Mouse (Mus musculus): ENCODE measurements around the gene Tut1.

The Tut1 gene

GRCm38 (mm10) chr19:8953135-8954039, at the start of gene Tut1:
TSS of gene Tut1 (plus strand) at chr19:8953847.
- peak; percentile 99 for DNase-seq (ENCODE audit: low read depth, low spot score)

GRCm38 (mm10) chr19:8908531-8908930, 45.1 kb upstream of the Tut1 start:
- no peak for DNase-seq (ENCODE audit: low read depth, low spot score)

- DNase-seq (ENCODE audit: low read depth, low spot score), result peak; percentile 70
Measured at GRCm38 (mm10) chr19:8911810-8912209, 41.8 kb upstream of the Tut1 start.

GRCm38 (mm10) chr19:8914212-8914611, 39.4 kb upstream of the Tut1 start:
- peak; percentile 76 for DNase-seq (ENCODE audit: low read depth, low spot score)

GRCm38 (mm10) chr19:8919000-8919399, 34.6 kb upstream of the Tut1 start:
- DNase-seq (ENCODE audit: low read depth, low spot score), result no peak

- no peak for DNase-seq (ENCODE audit: low read depth, low spot score)
Measured at GRCm38 (mm10) chr19:8919684-8920072, 34.0 kb upstream of the Tut1 start.

- peak; percentile 98 for DNase-seq (ENCODE audit: low read depth, low spot score)
Measured at GRCm38 (mm10) chr19:8920073-8920736, 33.4 kb upstream of the Tut1 start, which contains the start of gene B3gat3. TSS of gene B3gat3 (plus strand) at chr19:8920374.

- peak; percentile 66 for DNase-seq (ENCODE audit: low read depth, low spot score)
Measured at GRCm38 (mm10) chr19:8920836-8921291, 32.8 kb upstream of the Tut1 start.

GRCm38 (mm10) chr19:8921741-8922140, 31.9 kb upstream of the Tut1 start:
- DNase-seq (ENCODE audit: low read depth, low spot score), result no peak

GRCm38 (mm10) chr19:8926766-8927165, 26.9 kb upstream of the Tut1 start:
- DNase-seq (ENCODE audit: low read depth, low spot score), result no peak

GRCm38 (mm10) chr19:8927891-8928525, 25.6 kb upstream of the Tut1 start:
- DNase-seq (ENCODE audit: low read depth, low spot score), result no peak

GRCm38 (mm10) chr19:8928689-8929223, 24.9 kb upstream of the Tut1 start:
- peak; percentile 69 for DNase-seq (ENCODE audit: low read depth, low spot score)

GRCm38 (mm10) chr19:8929224-8930088, 24.2 kb upstream of the Tut1 start, which contains the start of the genes Rom1 and Eml3:
TSS of gene Rom1 (minus strand) at chr19:8929356.
TSS of gene Eml3 (plus strand) at chr19:8929552.
- peak; percentile 86 for DNase-seq (ENCODE audit: low read depth, low spot score)

GRCm38 (mm10) chr19:8930117-8930516, 23.5 kb upstream of the Tut1 start:
- DNase-seq (ENCODE audit: low read depth, low spot score), result no peak

- DNase-seq (ENCODE audit: low read depth, low spot score), result no peak
Measured at GRCm38 (mm10) chr19:8930771-8931170, 22.9 kb upstream of the Tut1 start.

GRCm38 (mm10) chr19:8936736-8937135, 16.9 kb upstream of the Tut1 start:
- DNase-seq (ENCODE audit: low read depth, low spot score), result no peak

GRCm38 (mm10) chr19:8940526-8941133, 13.0 kb upstream of the Tut1 start:
- DNase-seq (ENCODE audit: low read depth, low spot score), result no peak

- DNase-seq (ENCODE audit: low read depth, low spot score), result no peak
Measured at GRCm38 (mm10) chr19:8941136-8941514, 12.5 kb upstream of the Tut1 start.

GRCm38 (mm10) chr19:8941515-8942217, 12.0 kb upstream of the Tut1 start, which contains the start of gene Mta2:
TSS of gene Mta2 (plus strand) at chr19:8941875.
- DNase-seq (ENCODE audit: low read depth, low spot score), result peak; percentile 98
